Mouse (Mus musculus): ENCODE measurements at regions not wholly inside any gene's neighbourhood (a gene's known extent, or its start where the extent isn't known, plus 50 kb on each side); places are given as distances from the start of the nearest gene placed in this dataset.

- no peaks in the 10 kb centered on the region for H3K27me3 ChIP-seq (ENCODE audit: control insufficient read depth, insufficient read depth, insufficient read length)
- H3ac ChIP-seq (ENCODE audit: control insufficient read depth, insufficient read length, low read depth): no peak overlapping the region
- no peaks in the 10 kb centered on the region for H3K36me3 ChIP-seq (ENCODE audit: control insufficient read depth, insufficient read depth)
- H3K79me2 ChIP-seq (ENCODE audit: control insufficient read depth, insufficient read depth): no peaks in the 10 kb centered on the region
- H3K79me3 ChIP-seq (ENCODE audit: low read depth): no peaks in the 10 kb centered on the region
- TF ChIP-seq MYOG (IDR thresholded peaks at IDR 0.05; ENCODE audit: control insufficient read depth, extremely low read depth, insufficient read length) (no peak), CTCF (IDR thresholded peaks at IDR 0.05; ENCODE audit: control insufficient read depth, insufficient read depth, insufficient read length) (no peak), MYOD1 (IDR thresholded peaks at IDR 0.05; ENCODE audit: control insufficient read depth, insufficient read length, low read depth) (no peak)
- no peak overlapping the region for H3K4me3 ChIP-seq (ENCODE audit: insufficient read depth, poor library complexity, severe bottlenecking)
These were observed 114.5 kb downstream of the Rfx6 start for GRCm38 (mm10) chr10:51792030-51792429.

- no peaks in the 10 kb centered on the region for H3K79me2 ChIP-seq (ENCODE audit: control insufficient read depth, insufficient read depth)
These were observed 116.3 kb downstream of the Rfx6 start for GRCm38 (mm10) chr10:51793876-51794275.

GRCm38 (mm10) chr10:51816626-51817025 lies 139.1 kb downstream of the Rfx6 start:
- Histone ChIP-seq H3K4me3 (ENCODE audit: insufficient read depth, poor library complexity, severe bottlenecking) (no peak overlapping the region), H3ac (ENCODE audit: control insufficient read depth, insufficient read length, low read depth) (no peak overlapping the region), H3K79me2 (ENCODE audit: control insufficient read depth, insufficient read depth) (no peaks in the 10 kb centered on the region), H3K79me3 (ENCODE audit: low read depth) (no peaks in the 10 kb centered on the region), H3K27me3 (ENCODE audit: control insufficient read depth, insufficient read depth, insufficient read length) (no peaks in the 10 kb centered on the region), H3K36me3 (ENCODE audit: control insufficient read depth, insufficient read depth) (no peaks in the 10 kb centered on the region)
- no peak for TF ChIP-seq MYOG (IDR thresholded peaks at IDR 0.05; ENCODE audit: control insufficient read depth, extremely low read depth, insufficient read length)
- no peak for TF ChIP-seq USF1 (IDR thresholded peaks at IDR 0.05; ENCODE audit: low read depth)
- no peak for TF ChIP-seq CTCF (IDR thresholded peaks at IDR 0.05; ENCODE audit: control insufficient read depth, insufficient read depth, insufficient read length)
- TF ChIP-seq MYOD1 (IDR thresholded peaks at IDR 0.05; ENCODE audit: control insufficient read depth, insufficient read length, low read depth): no peak
- TF ChIP-seq FOSL1 (IDR thresholded peaks at IDR 0.05; ENCODE audit: insufficient read depth, low read length, poor library complexity, severe bottlenecking): no peak
- TF ChIP-seq MAX (IDR thresholded peaks at IDR 0.05): no peak
- TF ChIP-seq CEBPB (IDR thresholded peaks at IDR 0.05; ENCODE audit: low read depth): no peak

More at GRCm38 (mm10) chr10:51793876-51794275, 116.3 kb downstream of the Rfx6 start:
- Histone ChIP-seq H3K27me3 (ENCODE audit: control insufficient read depth, insufficient read depth, insufficient read length) (no peaks in the 10 kb centered on the region), H3ac (ENCODE audit: control insufficient read depth, insufficient read length, low read depth) (no peak overlapping the region), H3K4me3 (ENCODE audit: insufficient read depth, poor library complexity, severe bottlenecking) (no peak overlapping the region), H3K79me3 (ENCODE audit: low read depth) (no peaks in the 10 kb centered on the region), H3K36me3 (ENCODE audit: control insufficient read depth, insufficient read depth) (no peaks in the 10 kb centered on the region)
- no peak for TF ChIP-seq FOSL1 (IDR thresholded peaks at IDR 0.05; ENCODE audit: insufficient read depth, low read length, poor library complexity, severe bottlenecking)
- no peak for TF ChIP-seq USF1 (IDR thresholded peaks at IDR 0.05; ENCODE audit: low read depth)
- TF ChIP-seq MAX (IDR thresholded peaks at IDR 0.05): no peak
- TF ChIP-seq MYOD1 (IDR thresholded peaks at IDR 0.05; ENCODE audit: control insufficient read depth, insufficient read length, low read depth): no peak
- no peak for TF ChIP-seq MYOG (IDR thresholded peaks at IDR 0.05; ENCODE audit: control insufficient read depth, extremely low read depth, insufficient read length)
- TF ChIP-seq CTCF (IDR thresholded peaks at IDR 0.05; ENCODE audit: control insufficient read depth, insufficient read depth, insufficient read length): no peak
- no peak for TF ChIP-seq CEBPB (IDR thresholded peaks at IDR 0.05; ENCODE audit: low read depth)

GRCm38 (mm10) chr10:51823900-51824299 lies 146.3 kb downstream of the Rfx6 start:
- Histone ChIP-seq H3K4me3 (ENCODE audit: insufficient read depth, poor library complexity, severe bottlenecking) (no peak overlapping the region), H3ac (ENCODE audit: control insufficient read depth, insufficient read length, low read depth) (no peak overlapping the region), H3K27me3 (ENCODE audit: control insufficient read depth, insufficient read depth, insufficient read length) (no peaks in the 10 kb centered on the region), H3K79me2 (ENCODE audit: control insufficient read depth, insufficient read depth) (no peaks in the 10 kb centered on the region), H3K79me3 (ENCODE audit: low read depth) (no peaks in the 10 kb centered on the region), H3K36me3 (ENCODE audit: control insufficient read depth, insufficient read depth) (no peaks in the 10 kb centered on the region)
- TF ChIP-seq MYOG (IDR thresholded peaks at IDR 0.05; ENCODE audit: control insufficient read depth, extremely low read depth, insufficient read length): no peak
- TF ChIP-seq MYOD1 (IDR thresholded peaks at IDR 0.05; ENCODE audit: control insufficient read depth, insufficient read length, low read depth): no peak
- no peak for TF ChIP-seq MAX (IDR thresholded peaks at IDR 0.05)
- TF ChIP-seq USF1 (IDR thresholded peaks at IDR 0.05; ENCODE audit: low read depth): no peak
- TF ChIP-seq CEBPB (IDR thresholded peaks at IDR 0.05; ENCODE audit: low read depth): no peak
- TF ChIP-seq FOSL1 (IDR thresholded peaks at IDR 0.05; ENCODE audit: insufficient read depth, low read length, poor library complexity, severe bottlenecking): no peak
- TF ChIP-seq CTCF (IDR thresholded peaks at IDR 0.05; ENCODE audit: control insufficient read depth, insufficient read depth, insufficient read length): no peak

- H3K79me3 ChIP-seq (ENCODE audit: low read depth): no peaks in the 10 kb centered on the region
- TF ChIP-seq MYOG (IDR thresholded peaks at IDR 0.05; ENCODE audit: control insufficient read depth, extremely low read depth, insufficient read length): no peak
- no peak for TF ChIP-seq FOSL1 (IDR thresholded peaks at IDR 0.05; ENCODE audit: insufficient read depth, low read length, poor library complexity, severe bottlenecking)
- TF ChIP-seq CTCF (IDR thresholded peaks at IDR 0.05; ENCODE audit: control insufficient read depth, insufficient read depth, insufficient read length): no peak
- TF ChIP-seq USF1 (IDR thresholded peaks at IDR 0.05; ENCODE audit: low read depth): no peak
- no peak for TF ChIP-seq MYOD1 (IDR thresholded peaks at IDR 0.05; ENCODE audit: control insufficient read depth, insufficient read length, low read depth)
- no peak for TF ChIP-seq CEBPB (IDR thresholded peaks at IDR 0.05; ENCODE audit: low read depth)
- TF ChIP-seq MAX (IDR thresholded peaks at IDR 0.05): no peak
- no peak overlapping the region for H3K4me3 ChIP-seq (ENCODE audit: insufficient read depth, poor library complexity, severe bottlenecking)
- no peaks in the 10 kb centered on the region for H3K79me2 ChIP-seq (ENCODE audit: control insufficient read depth, insufficient read depth)
- H3K36me3 ChIP-seq (ENCODE audit: control insufficient read depth, insufficient read depth): no peaks in the 10 kb centered on the region
- H3ac ChIP-seq (ENCODE audit: control insufficient read depth, insufficient read length, low read depth): no peak overlapping the region
- no peaks in the 10 kb centered on the region for H3K27me3 ChIP-seq (ENCODE audit: control insufficient read depth, insufficient read depth, insufficient read length)
These were observed 148.9 kb downstream of the Rfx6 start for GRCm38 (mm10) chr10:51826431-51826964.

- TF ChIP-seq MAX (IDR thresholded peaks at IDR 0.05) (no peak), MYOD1 (IDR thresholded peaks at IDR 0.05; ENCODE audit: control insufficient read depth, insufficient read length, low read depth) (no peak), FOSL1 (IDR thresholded peaks at IDR 0.05; ENCODE audit: insufficient read depth, low read length, poor library complexity, severe bottlenecking) (no peak), CTCF (IDR thresholded peaks at IDR 0.05; ENCODE audit: control insufficient read depth, insufficient read depth, insufficient read length) (no peak), MYOG (IDR thresholded peaks at IDR 0.05; ENCODE audit: control insufficient read depth, extremely low read depth, insufficient read length) (no peak), CEBPB (IDR thresholded peaks at IDR 0.05; ENCODE audit: low read depth) (no peak), USF1 (IDR thresholded peaks at IDR 0.05; ENCODE audit: low read depth) (no peak)
- no peaks in the 10 kb centered on the region for H3K79me3 ChIP-seq (ENCODE audit: low read depth)
- no peaks in the 10 kb centered on the region for H3K27me3 ChIP-seq (ENCODE audit: control insufficient read depth, insufficient read depth, insufficient read length)
- no peaks in the 10 kb centered on the region for H3K36me3 ChIP-seq (ENCODE audit: control insufficient read depth, insufficient read depth)
- no peak overlapping the region for H3K4me3 ChIP-seq (ENCODE audit: insufficient read depth, poor library complexity, severe bottlenecking)
- H3ac ChIP-seq (ENCODE audit: control insufficient read depth, insufficient read length, low read depth): no peak overlapping the region
- H3K79me2 ChIP-seq (ENCODE audit: control insufficient read depth, insufficient read depth): no peaks in the 10 kb centered on the region
These were observed 154.9 kb downstream of the Rfx6 start for GRCm38 (mm10) chr10:51832459-51832858.

All from C2C12 (cell line).